Mouse (Mus musculus) kidney, adult 8-10 months (tissue): ENCODE results near the gene Kcnk3.
A peak's percentile ranks its signal among the peaks of the same experiment; 100 is the strongest.

Experiments used
- DNase-seq, 2 experiments: peaks; one replicate each; pipeline ENCODE4 v3.0.0; 2022

The Kcnk3 gene

GRCm38 (mm10) chr5:30615819-30616218, 27.8 kb downstream of the Kcnk3 start:
- no peak for DNase-seq

DNA sequence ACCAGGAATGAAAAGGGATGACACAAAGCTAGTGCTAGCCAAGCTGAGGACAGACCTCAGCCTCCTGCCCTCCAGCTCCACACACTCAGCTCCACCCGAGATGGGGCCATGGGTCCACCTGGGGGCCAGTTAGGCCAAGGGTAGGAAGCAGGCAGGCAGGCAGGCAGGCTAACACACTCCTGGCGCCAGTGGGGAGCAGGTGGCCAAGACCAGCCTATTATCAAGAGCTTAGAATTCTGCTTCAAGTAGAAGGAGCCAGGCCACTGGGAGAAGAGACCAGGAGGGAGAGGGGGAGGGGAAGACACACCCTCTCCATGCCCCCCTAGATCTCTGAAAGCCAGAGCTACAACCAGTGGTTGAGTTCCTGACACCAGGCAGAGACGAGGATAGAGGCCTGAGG, 28.7 kb downstream of the Kcnk3 start:
- DNase-seq, result no peak

- DNase-seq, result no peak
These were observed 29.4 kb downstream of the Kcnk3 start for GRCm38 (mm10) chr5:30617357-30617756.

DNA sequence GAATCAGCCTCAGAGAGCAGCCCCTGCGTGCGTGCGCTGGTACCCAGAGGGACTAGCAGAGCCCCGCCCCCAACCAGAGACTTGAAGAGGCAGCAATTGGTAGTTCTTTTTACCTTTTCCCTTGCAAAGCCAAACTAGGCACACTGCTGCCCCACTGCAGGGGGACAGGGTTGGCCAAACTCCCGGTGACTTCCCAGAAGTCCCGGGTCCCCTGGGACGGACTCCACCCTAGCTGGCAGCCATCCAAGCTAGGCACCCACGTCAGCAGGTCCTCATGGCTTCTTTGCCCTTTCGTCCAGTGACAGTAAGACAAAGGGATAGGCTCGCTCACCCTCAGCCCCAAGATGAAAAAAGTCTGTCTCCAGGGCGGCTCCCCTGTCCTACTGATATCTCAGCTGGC, 29.9 kb downstream of the Kcnk3 start:
- DNase-seq, result peak; percentile 44 to 52

DNA sequence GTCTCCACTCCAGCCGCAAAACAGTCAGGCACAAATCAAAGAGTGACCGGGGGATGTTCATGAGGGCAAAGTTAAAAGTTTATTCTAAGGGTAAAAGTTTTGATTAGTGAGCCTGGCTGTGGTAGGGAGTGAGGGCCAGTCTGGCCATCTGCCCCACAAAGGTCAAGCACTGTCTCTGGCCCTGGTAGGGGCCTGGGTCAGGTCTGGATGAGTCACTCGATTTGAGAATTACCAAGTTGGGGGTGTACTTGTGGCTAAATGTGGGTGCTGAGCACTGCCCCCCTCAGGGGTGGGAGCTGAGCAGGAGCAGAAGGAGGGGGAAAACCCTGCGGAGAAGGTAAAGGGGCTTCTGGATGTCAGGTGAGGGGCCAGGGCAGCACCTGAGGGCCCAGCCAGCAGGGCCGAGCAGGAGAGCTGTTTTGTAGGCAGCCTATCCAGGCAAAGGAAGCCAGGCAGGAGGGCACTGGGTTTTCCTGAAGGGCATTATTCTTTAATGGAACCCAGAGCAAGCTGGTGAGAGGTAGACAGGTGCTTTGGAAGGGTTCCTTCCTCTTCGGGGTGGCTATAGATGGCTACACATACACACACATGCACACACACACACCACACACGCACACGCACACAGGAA, 30.5 kb downstream of the Kcnk3 start:
- DNase-seq, result no peak

GRCm38 (mm10) chr5:30619211-30619610, 31.2 kb downstream of the Kcnk3 start:
- no peak for DNase-seq

DNA sequence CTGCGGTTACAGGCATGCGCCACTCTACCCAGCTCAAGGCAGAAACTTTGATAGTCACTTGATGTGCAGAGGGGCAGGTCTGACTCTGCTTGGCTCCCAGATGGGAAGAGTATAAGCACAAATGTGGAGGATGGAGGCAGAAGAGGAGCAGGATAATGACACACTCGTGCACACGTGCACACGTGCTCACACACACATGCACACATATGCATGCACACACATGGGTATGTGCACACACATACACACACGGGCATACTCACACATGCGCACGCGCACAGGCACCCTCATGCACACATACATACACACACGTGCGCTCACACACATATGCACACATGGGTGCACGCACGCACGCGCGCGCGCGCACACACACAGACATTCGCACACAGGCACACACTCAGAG, 32.6 kb downstream of the Kcnk3 start:
- DNase-seq, result no peak

DNA sequence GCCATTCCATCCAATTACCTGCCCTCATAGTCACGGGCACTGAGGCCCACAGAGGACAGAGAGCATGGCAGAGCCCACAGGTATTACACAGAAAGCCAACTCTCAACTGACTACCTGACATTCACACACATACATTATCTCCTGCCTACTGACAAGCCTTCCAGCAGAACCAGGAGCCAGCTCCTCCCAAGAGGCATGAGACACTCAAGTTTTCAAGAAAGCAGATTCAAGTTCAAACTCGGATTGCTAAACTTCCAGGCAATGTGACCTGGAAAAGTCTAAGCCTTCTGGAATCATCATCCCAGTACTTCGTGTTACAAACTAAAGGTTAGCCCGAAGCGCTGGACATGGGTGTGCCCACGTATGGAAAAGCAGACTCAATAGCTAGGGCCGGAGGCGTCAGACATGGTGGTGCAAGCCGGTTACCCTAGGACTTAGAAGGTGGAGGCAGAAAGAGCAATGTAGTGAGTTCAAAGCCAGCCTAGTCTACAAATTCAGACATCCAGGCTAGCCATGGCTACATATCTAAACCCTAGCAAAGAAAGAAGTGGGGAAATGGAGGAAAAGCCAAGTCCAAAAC, 33.3 kb downstream of the Kcnk3 start:
- DNase-seq, result no peak

DNA sequence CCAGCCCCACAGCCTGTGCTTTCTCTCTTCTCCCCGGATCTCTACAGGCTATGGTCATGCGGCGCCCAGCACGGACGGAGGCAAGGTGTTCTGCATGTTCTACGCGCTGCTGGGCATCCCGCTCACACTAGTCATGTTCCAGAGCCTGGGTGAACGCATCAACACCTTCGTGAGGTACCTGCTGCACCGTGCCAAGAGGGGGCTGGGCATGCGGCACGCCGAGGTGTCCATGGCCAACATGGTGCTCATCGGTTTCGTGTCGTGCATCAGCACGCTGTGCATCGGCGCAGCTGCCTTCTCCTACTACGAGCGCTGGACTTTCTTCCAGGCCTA, 33.8 kb downstream of the Kcnk3 start:
- no peak for DNase-seq

- DNase-seq, result no peak
These were observed 34.3 kb downstream of the Kcnk3 start for GRCm38 (mm10) chr5:30622177-30622840.

GRCm38 (mm10) chr5:30622841-30623185, 34.8 kb downstream of the Kcnk3 start:
- DNase-seq, result no peak

- DNase-seq, result no peak
These were observed 35.4 kb downstream of the Kcnk3 start for GRCm38 (mm10) chr5:30623380-30623779.

GRCm38 (mm10) chr5:30624311-30624710, 36.3 kb downstream of the Kcnk3 start:
- DNase-seq, result no peak

DNA sequence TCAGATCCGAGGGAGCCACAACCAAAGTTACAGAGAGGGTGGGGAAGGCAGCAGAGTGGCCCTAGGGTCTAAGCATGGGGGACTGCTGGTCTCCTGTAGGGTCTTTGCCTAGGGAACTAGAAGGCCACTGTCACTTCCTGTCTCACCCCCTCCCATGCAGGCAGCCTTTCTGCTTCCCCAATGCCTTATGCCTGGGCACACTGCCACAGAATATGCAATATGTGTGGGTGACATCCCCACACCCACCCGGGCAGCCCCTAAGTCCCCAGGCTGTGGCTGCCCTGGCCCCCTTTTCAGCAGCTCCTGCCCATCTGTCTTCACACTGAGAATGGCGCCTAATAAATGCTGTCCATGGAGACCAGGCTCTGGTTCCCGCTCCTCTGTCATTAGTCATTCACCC, 36.9 kb downstream of the Kcnk3 start:
- DNase-seq, result no peak

DNA sequence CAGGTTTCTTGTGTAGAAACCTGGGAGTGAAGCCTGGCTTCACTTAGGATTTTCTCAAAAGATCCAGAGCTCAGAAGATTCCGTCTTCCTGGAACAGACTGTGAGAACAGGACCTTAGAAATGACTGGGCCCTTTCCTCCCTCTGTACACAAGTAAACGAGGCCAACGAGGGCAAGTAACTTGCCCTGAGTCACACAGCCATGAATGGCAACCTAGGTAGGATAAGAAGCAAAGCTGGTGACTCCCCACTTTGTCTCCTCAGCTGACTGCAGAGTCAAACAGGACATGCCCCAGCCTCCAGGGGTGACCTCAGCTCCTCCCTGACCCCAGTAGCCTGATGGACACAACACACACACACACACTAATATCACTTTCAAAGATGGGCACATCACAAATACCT, 37.4 kb downstream of the Kcnk3 start:
- DNase-seq, result no peak

GRCm38 (mm10) chr5:30626331-30627105, 38.5 kb downstream of the Kcnk3 start:
- no peak for DNase-seq

DNA sequence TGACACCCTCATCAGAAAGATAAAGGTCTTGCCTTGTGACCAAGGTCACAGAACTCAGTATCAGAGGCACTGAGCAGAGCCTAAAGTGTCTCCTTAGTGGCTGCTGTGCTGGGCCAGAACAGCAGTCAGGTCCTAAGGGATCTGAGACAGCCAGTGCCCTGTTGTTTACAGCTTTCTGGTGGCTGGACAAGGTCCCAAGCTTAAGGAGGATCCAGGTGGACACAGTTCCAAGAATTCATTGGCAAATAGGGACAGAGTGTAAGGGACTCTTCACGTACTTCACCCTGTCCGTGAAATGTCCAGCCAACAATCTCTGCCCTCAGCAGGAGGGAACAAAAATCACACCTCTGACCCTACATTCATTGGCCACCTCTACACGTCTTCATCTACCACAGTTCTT, 40.5 kb downstream of the Kcnk3 start:
- no peak for DNase-seq

GRCm38 (mm10) chr5:30630401-30630800, 42.4 kb downstream of the Kcnk3 start:
- DNase-seq, result no peak

DNA sequence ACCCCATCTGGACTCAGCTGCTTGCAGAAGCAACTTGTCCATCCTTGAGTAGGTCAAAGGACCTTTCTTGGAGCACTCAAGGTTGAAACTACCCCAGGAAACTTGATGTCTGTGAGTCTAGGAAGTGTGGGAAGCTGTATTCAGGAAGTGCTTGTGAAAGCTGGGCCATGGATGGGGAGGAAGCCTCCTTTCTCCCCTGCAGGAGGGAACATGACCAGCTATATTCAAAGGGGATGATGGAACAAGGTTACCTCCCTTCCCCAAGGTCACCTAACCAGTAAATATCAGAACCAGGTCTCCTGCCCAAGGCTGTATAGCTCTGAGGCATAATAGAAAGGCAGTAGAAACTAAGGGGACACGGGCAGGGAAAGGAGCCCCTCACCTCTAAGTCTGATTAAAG, 44.2 kb downstream of the Kcnk3 start:
- DNase-seq, result no peak

GRCm38 (mm10) chr5:30636994-30637393, 49.0 kb downstream of the Kcnk3 start:
- no peak for DNase-seq

GRCm38 (mm10) chr5:30638041-30638440, 50.1 kb downstream of the Kcnk3 start:
- DNase-seq, result peak; percentile 71 to 87

DNA sequence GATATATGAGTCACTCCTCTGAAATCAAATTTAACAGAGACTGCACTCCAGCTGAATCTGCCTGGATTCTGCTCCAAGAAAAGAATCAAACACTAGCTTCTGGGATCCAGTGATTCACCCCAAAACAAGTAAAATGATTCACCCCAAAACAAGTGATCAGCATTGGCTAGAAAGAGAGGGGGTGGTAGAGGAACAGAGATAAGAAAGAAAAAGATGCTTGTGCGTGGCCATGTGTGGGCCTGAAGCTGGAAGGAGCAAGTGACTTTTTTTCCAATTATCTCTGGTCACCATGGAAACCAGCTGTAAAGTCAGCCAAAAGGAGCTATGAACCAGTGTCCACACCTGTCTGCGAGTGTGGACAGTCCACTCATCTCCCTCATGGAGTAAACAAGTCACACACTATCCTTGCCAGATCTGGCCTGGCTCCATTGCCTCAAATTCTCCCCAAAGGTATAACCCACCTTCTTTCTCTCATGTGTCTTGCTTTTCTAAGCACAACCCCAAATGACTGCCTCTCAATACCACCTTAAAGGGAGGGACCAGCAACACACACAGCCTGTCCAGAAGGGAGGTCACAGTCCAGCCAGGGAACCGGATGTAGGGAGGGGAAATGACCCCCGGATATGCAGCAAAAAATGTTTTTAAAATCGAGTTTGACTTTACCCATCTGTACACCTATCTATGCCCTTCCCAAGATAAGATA, 55.7 kb downstream of the Kcnk3 start:
- no peak for DNase-seq

GRCm38 (mm10) chr5:30646036-30646435, 58.1 kb downstream of the Kcnk3 start:
- DNase-seq, result peak; percentile 37 to 40
